Mouse (Mus musculus): ENCODE data around the gene Nr2c1.

- TF ChIP-seq GATA2 (IDR thresholded peaks at IDR 0.05; ENCODE audit: borderline replicate concordance, low read depth, low read length) (no peak), CTCF (IDR thresholded peaks at IDR 0.05; ENCODE audit: low read depth, low read length) (no peak), POLR2AphosphoS5 (IDR thresholded peaks at IDR 0.05; ENCODE audit: insufficient replicate concordance, low read depth, low read length) (no peak), GATA1 (IDR thresholded peaks at IDR 0.05; ENCODE audit: borderline replicate concordance, low read length) (no peak)
Observed at GRCm38 (mm10) chr10:94122595-94122994, 25.2 kb upstream of the Nr2c1 start.

Measured in G1E (cell line).